Mouse (Mus musculus) spleen, adult 2 months (tissue): ENCODE results near the gene Vmn1r42.

Source experiments
- CTCF ChIP-seq: fragments of 200-500 bp; IDR thresholded peaks from 2 replicates; pipeline ENCODE4 v1.5.1; 2011; ENCODE audit warnings: mild to moderate bottlenecking, inconsistent platforms; ENCODE audit not compliant: insufficient read depth, insufficient read length, insufficient replicate concordance; ENCODE audit errors: extremely low read depth
- POLR2A ChIP-seq: fragments of 200-500 bp; IDR thresholded peaks from 2 replicates; pipeline ENCODE4 v1.6.1; 2011; ENCODE audit warnings: low read depth, low read length, inconsistent platforms

DNA sequence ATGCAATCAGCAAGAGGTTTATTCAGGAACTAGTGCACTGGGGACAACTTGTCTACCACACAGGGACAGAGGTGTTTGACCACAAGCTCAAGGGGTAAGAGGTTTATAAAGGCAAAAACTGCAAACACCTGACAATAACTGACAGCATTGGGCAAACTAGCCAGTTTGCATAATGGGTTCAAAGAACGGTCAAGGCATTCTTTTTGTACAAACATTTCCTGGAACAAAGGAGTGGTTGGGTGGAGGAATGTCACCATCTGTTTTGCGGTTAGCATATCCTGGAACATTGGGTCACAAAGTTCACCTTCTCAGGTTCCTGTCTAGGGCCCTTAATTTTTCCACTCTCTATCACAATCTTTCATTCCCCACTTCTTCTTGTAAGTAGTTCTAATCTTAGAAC is 16.4 kb downstream of the Vmn1r42 start:
- TF ChIP-seq CTCF: no peak
- TF ChIP-seq POLR2A: no peak
